Mouse (Mus musculus) Patski (cell line): Measurements from ENCODE around the gene Hist1h4c. TPM values are rescaled to one million over a fixed set of nuclear protein-coding genes. Genes with fewer than 3 reads are reported as not detected.

Source experiments
- ATAC-seq: fragments of 100-300 bp; one replicate; pipeline ENCODE4 v1.8.0; 2021
- CTCF ChIA-PET: fragments of 350-600 bp; sonication (Branson Sonifier 250); formaldehyde crosslinking; loops from one replicate; lab custom pipeline; 2022; ENCODE audit warnings: inconsistent platforms; lab: Charles Lee
- POLR2A ChIA-PET: fragments of 350-600 bp; sonication (Branson Sonifier 250); formaldehyde crosslinking; loops from one replicate; lab custom pipeline; 2022; ENCODE audit warnings: antibody characterized with exemption, inconsistent platforms; lab: Charles Lee
- DNase-seq: peaks from one replicate; pipeline ENCODE4 v3.0.0-alpha.2; 2011; ENCODE audit warnings: low read depth, low spot score
- H3K27me3 ChIP-seq: fragments of 371-371 bp; one replicate; pipeline ENCODE4 v1.5.1; 2021
- CTCF ChIP-seq: fragments of 100-300 bp; IDR thresholded peaks from one replicate; pipeline ENCODE4 v1.5.1; 2021
- in situ Hi-C: fragments of 300-500 bp; cut with MboI; formaldehyde crosslinking; loops from 3 replicates; pipeline ENCODE4 v1.11.1; 2018; ENCODE audit warnings: low pct_unique_long_range_greater_than_20kb, mixed read lengths
- polyA plus RNA-seq: library from polyadenylated mRNA; unstranded; gene quantifications from one replicate; pipeline ENCODE4 v1.2.3, GENCODE M21; 2021

Gene Hist1h4c
- polyA plus RNA-seq, 1 experiment from 2014 or later: 0.36 TPM

DNA sequence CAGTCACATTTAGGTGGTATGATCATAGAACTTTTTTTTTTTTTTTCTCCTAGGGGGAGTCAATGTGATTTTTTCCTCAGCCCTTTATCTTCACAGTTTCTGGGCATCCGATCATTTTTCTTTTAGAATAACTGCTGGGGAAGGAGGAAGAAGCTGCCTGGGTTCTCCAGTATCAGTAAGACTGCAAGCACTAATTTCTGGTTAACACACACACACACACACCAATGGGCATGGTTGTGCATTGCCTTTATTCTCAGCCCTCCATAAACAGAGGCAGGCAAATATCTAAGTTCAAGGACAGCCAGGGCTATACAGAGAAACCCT, 15.7 kb downstream of the Hist1h4c start:
- H3K27me3 ChIP-seq: no peaks in the 10 kb centered on the region
- CTCF ChIA-PET: interaction anchor here (0.7 to 2.1 kb wide), 2 partner anchors 46 to 50 kb away, joined by 3 to 9 read pairs; no protein-coding TSS in a partner anchor
- in situ Hi-C loops: loop anchor here (5.0 to 10.0 kb wide), 2 partner anchors 48 to 95 kb away; no protein-coding TSS in a partner anchor
- no peak for TF ChIP-seq CTCF
- no peak for DNase-seq
- POLR2A ChIA-PET: interaction anchor here (0.7 to 2.4 kb wide), 4 partner anchors 21 to 1953 kb away, joined by 3 to 7 read pairs (median 6); partner anchors contain the start of gene Hist1h1e
- no peak for ATAC-seq

DNA sequence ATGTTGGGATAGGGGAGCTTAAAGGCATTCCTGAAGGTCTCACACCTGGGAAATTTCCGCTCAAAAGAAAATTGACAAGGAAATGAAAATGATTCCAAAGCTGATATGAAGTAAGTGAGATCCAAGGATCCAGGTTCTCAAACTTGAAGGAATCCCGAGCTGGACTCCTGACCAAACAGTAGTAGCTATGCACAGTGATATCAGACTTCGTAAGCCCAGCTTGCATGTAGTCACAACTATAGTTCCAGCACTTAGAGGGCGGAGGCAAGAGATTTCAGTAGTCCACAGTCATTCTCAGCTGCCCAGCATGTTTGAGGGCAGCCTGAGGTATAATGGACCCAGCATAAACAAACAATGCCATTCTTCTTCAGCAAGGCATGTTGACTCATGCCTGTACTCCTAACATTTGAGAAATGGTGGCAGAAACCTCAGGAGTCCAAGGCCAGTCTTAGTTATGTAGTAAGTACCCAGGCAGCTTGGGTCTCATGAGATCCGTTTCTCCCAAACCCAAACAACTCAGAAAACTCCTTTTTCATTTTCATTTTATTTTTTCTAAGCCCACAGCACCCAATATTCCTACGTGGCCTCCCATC, 16.2 kb downstream of the Hist1h4c start:
- in situ Hi-C loops: loop anchor here (5.0 to 10.0 kb wide), 2 partner anchors 47 to 95 kb away; no protein-coding TSS in a partner anchor
- DNase-seq (no peak), ATAC-seq (no peak)
- POLR2A ChIA-PET: interaction anchor here (0.7 kb wide), 2 partner anchors 20 to 1952 kb away, joined by 5 to 7 read pairs; no protein-coding TSS in a partner anchor
- TF ChIP-seq CTCF: no peak
- H3K27me3 ChIP-seq: no peaks in the 10 kb centered on the region
- CTCF ChIA-PET: interaction anchor here (0.7 to 2.1 kb wide), 2 partner anchors 45 to 49 kb away, joined by 3 to 9 read pairs; no protein-coding TSS in a partner anchor

DNA sequence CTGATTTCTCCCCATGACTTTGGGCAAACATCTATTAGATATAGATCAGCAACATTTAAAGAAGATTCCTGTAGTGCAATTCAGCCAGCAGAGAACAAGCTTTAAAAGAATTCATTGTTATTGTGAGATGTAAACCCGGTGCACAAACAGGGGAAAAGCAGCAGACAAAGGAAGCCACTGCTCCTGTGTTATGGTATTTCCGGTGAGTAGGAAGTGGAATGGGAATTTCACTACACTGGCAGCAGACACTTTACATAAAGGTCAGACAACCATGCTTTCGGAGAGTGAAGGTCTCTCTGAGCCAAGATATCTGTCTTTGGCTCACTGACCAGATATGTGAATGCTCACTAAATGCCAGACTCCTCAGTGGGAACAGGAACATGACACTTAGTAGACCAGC, 35.7 kb downstream of the Hist1h4c start:
- in situ Hi-C loops: no loop called here
- ChIA-PET POLR2A (no interaction called here), CTCF (interaction anchor here (1.2 to 2.1 kb wide), 2 partner anchors 18 to 31 kb away, joined by 3 to 5 read pairs; no protein-coding TSS in a partner anchor)
- ATAC-seq (no peak), DNase-seq (no peak)
- no peaks in the 10 kb centered on the region for H3K27me3 ChIP-seq
- TF ChIP-seq CTCF: no peak

DNA sequence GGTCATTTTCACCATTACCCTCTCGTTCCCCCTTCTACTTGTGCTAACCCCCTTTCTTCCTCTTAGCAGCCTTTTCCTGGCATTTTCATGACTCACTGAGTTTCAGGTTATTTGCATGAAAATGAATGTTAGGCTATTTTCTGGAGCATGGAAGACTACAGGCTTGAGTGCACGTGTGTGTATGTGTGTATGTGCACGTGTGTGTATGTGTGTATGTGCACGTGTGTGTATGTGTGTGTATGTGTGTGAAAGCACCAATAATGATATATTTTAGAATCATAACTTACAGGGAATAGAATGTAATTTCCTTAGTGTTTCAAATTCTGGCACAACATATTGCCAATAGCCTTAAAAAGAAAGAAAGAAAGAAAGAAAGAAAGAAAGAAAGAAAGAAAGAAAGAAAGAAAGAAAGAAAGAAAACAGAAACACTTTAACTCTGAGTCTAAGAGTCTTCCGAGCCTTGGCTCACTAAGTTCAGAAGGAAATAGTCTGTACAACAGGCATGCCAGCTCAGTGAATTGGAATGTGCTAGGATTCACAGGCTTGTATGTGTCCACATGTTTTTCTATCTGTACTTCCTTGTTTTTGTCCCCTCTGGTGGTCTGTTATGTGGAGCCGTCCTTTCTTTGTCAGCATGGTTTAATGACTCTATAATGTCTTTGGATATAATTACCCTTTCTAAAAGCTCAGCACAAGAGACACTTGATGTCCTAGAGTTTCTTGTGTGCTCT, 38.5 kb downstream of the Hist1h4c start:
- no peaks in the 10 kb centered on the region for H3K27me3 ChIP-seq
- TF ChIP-seq CTCF: no peak
- in situ Hi-C loops: no loop called here
- DNase-seq (no peak), ATAC-seq (peak; percentile 84)
- ChIA-PET CTCF (interaction anchor here (1.6 to 2.3 kb wide), 2 partner anchors 14 to 27 kb away, joined by 4 to 8 read pairs; no protein-coding TSS in a partner anchor), POLR2A (interaction anchor here (0.8 kb wide), 1 partner anchor 29 kb away, joined by 3 read pairs; no protein-coding TSS in a partner anchor)

Other genes starting within 250 kb of the Hist1h4c start
- 0.06 TPM for gene Btn1a1, start 232.6 kb downstream of the Hist1h4c start, polyA plus RNA-seq
- gene Btn2a2, start 209.6 kb downstream of the Hist1h4c start, polyA plus RNA-seq: 0.23 TPM
- gene Hist1h4h, start 167.4 kb downstream of the Hist1h4c start, polyA plus RNA-seq: 7.0 TPM
- gene Hist1h2af, start 164.5 kb downstream of the Hist1h4c start, polyA plus RNA-seq: 1.3 TPM
- gene Hist1h3g, start 163.0 kb downstream of the Hist1h4c start, polyA plus RNA-seq: 1.7 TPM
- gene Hist1h2bh, start 155.1 kb downstream of the Hist1h4c start, polyA plus RNA-seq: 2.1 TPM
- gene Hist1h3f, start 154.4 kb downstream of the Hist1h4c start, polyA plus RNA-seq: 0.49 TPM
- not detected for gene Hist1h4f, start 146.8 kb downstream of the Hist1h4c start, polyA plus RNA-seq
- 2.1 TPM for gene Hist1h1d, start 145.2 kb downstream of the Hist1h4c start, polyA plus RNA-seq
- 0.56 TPM for gene Hist1h3e, start 136.1 kb downstream of the Hist1h4c start, polyA plus RNA-seq
- gene Hist1h2ae, start 127.2 kb downstream of the Hist1h4c start, polyA plus RNA-seq: 0.72 TPM
- 12.9 TPM for gene Hist1h2bg, start 127.1 kb downstream of the Hist1h4c start, polyA plus RNA-seq
- gene Hist1h2bf, start 124.3 kb downstream of the Hist1h4c start, polyA plus RNA-seq: 2.0 TPM
- gene Hist1h2ad, start 124.1 kb downstream of the Hist1h4c start, polyA plus RNA-seq: 1.0 TPM
- gene Hist1h3d, start 122.7 kb downstream of the Hist1h4c start, polyA plus RNA-seq: 1.4 TPM
- 0.36 TPM for gene Hist1h4d, start 116.9 kb downstream of the Hist1h4c start, polyA plus RNA-seq
- gene Hist1h2be, start 77.3 kb downstream of the Hist1h4c start, polyA plus RNA-seq: 2.9 TPM
- gene Hist1h1e, start 75.9 kb downstream of the Hist1h4c start, polyA plus RNA-seq: 1.6 TPM
- 0.92 TPM for gene Hist1h2ac, start 14.5 kb downstream of the Hist1h4c start, polyA plus RNA-seq
- gene Hist1h2bc, start 14.3 kb downstream of the Hist1h4c start, polyA plus RNA-seq: 60.2 TPM
- gene Hist1h1t, start 2.6 kb downstream of the Hist1h4c start, polyA plus RNA-seq: 4.6 TPM
- gene Hfe, start 12.4 kb upstream of the Hist1h4c start, polyA plus RNA-seq: 5.8 TPM
- gene Hist1h1c, start 40.4 kb upstream of the Hist1h4c start, polyA plus RNA-seq: 245 TPM
- 0.73 TPM for gene Hist1h3c, start 47.1 kb upstream of the Hist1h4c start, polyA plus RNA-seq
- gene Hist1h2bb, start 48.3 kb upstream of the Hist1h4c start, polyA plus RNA-seq: 0.41 TPM
- gene Hist1h2ab, start 52.7 kb upstream of the Hist1h4c start, polyA plus RNA-seq: 0.40 TPM
- 0.65 TPM for gene Hist1h3b, start 53.8 kb upstream of the Hist1h4c start, polyA plus RNA-seq
- 2.0 TPM for gene Hist1h4b, start 58.6 kb upstream of the Hist1h4c start, polyA plus RNA-seq
- 0.13 TPM for gene Hist1h4a, start 62.8 kb upstream of the Hist1h4c start, polyA plus RNA-seq
- gene Hist1h3a, start 63.9 kb upstream of the Hist1h4c start, polyA plus RNA-seq: 0.18 TPM
- gene Hist1h1a, start 65.2 kb upstream of the Hist1h4c start, polyA plus RNA-seq: 1.2 TPM
- not detected for gene Trim38, start 71.5 kb upstream of the Hist1h4c start, polyA plus RNA-seq
- gene Slc17a2, start 108.5 kb upstream of the Hist1h4c start, polyA plus RNA-seq: not detected
- gene Slc17a3, start 141.0 kb upstream of the Hist1h4c start, polyA plus RNA-seq: 0.06 TPM
- gene Slc17a1, start 169.3 kb upstream of the Hist1h4c start, polyA plus RNA-seq: 15.2 TPM
- gene Slc17a4, start 216.6 kb upstream of the Hist1h4c start, polyA plus RNA-seq: 0.22 TPM
- not detected for gene Hist1h2ba, start 235.7 kb upstream of the Hist1h4c start, polyA plus RNA-seq
- gene Hist1h2aa, start 236.0 kb upstream of the Hist1h4c start, polyA plus RNA-seq: not detected